ENCODE assay signal across 13 mouse cellular contexts in the genomic region with DNA sequence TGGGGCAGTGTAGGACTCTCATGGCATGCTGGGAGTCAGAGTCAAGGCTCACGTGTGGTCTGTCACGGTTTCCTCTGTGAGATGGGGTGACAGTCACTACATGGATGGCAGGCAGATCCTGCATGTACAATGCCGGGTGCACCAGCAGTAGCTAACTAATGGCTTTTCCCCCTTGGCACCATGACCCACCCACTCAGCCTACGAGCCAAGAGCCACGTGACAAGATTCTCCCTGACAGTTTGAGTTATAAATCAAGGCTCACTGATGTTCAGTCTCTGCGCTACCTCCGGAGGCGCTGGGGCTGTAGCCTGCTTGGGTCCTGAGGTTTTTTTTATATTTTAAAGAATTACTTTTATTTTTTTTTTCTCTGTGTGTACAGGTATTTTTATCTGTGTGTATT. TPM values are rescaled to one million over a fixed set of nuclear protein-coding genes. Genes with fewer than 3 reads are reported as not detected.
DNase-seq lines count a peak whose midpoint lies in the region; ATAC-seq and TF ChIP-seq lines count a peak whose summit lies in the region.
"Had no signal": no experiment of that assay in that cellular context is flagged by ENCODE, and none has a peak within 500 bp of the region (broad histone marks: within the 10 kb centered on the region; RNA-seq: fewer than 3 reads in every experiment).

No protein-coding gene starts in this region.

- DNase-seq in embryonic facial prominence, embryonic 10.5 days (ENCODE audit: low spot score), result no peak
- peak; percentile 46 for DNase-seq in hindbrain, postnatal 0 days (ENCODE audit: low spot score)
- DNase-seq in midbrain, postnatal 0 days (ENCODE audit: low spot score), result peak; percentile 42
- DNase-seq in midbrain, embryonic 10.5 days (ENCODE audit: low spot score), result no peak
- DNase-seq in retina, embryonic 14.5 days (ENCODE audit: low spot score), result peak; percentile 32
- no peak for DNase-seq in B cell, adult 2 months
- DNase-seq: adrenal gland, adult 2 months; gastrocnemius, postnatal 36 days had no signal

- H3K4me1 ChIP-seq in embryonic facial prominence, embryonic 15.5 days, result peaks cover 83% of the 10 kb centered on the region
- H3K4me1 ChIP-seq in embryonic facial prominence, embryonic 10.5 days, result peaks cover 85% of the 10 kb centered on the region
- peaks cover 38% of the 10 kb centered on the region for H3K4me1 ChIP-seq in hindbrain, postnatal 0 days (ENCODE audit: insufficient read depth, low read length)
- H3K4me1 ChIP-seq in hindbrain, embryonic 12.5 days, result peaks cover 49% of the 10 kb centered on the region
- no peaks in the 10 kb centered on the region for H3K4me1 ChIP-seq in midbrain, postnatal 0 days (ENCODE audit: insufficient read depth, low read length)
- H3K4me1 ChIP-seq in midbrain, embryonic 10.5 days, result peaks cover 61% of the 10 kb centered on the region

- 0 out of 2 replicates have a peak overlapping the region, but pooled peaks have one; percentile 12 for H3K27ac ChIP-seq in embryonic facial prominence, embryonic 15.5 days (replicated peaks)
- H3K27ac ChIP-seq in embryonic facial prominence, embryonic 10.5 days (replicated peaks), result no peak overlapping the region
- peak overlapping the region; percentile 11; the same call in 1 of the 2 replicates for H3K27ac ChIP-seq in hindbrain, postnatal 0 days
- no peak overlapping the region for H3K27ac ChIP-seq in hindbrain, embryonic 12.5 days
- H3K27ac ChIP-seq in midbrain, postnatal 0 days (ENCODE audit: low read depth, low read length), result no peak overlapping the region
- H3K27ac ChIP-seq in midbrain, embryonic 10.5 days (replicated peaks), result no peak overlapping the region
- H3K27ac ChIP-seq: limb, embryonic 13.5 days had no signal

- H3K36me3 ChIP-seq in embryonic facial prominence, embryonic 15.5 days, result no peaks in the 10 kb centered on the region
- no peaks in the 10 kb centered on the region for H3K36me3 ChIP-seq in embryonic facial prominence, embryonic 10.5 days (replicated peaks)
- H3K36me3 ChIP-seq in hindbrain, postnatal 0 days (ENCODE audit: insufficient read depth, low read length), result no peaks in the 10 kb centered on the region
- H3K36me3 ChIP-seq in hindbrain, embryonic 12.5 days, result no peaks in the 10 kb centered on the region
- no peaks in the 10 kb centered on the region for H3K36me3 ChIP-seq in midbrain, postnatal 0 days (ENCODE audit: insufficient read depth, low read length)
- no peaks in the 10 kb centered on the region for H3K36me3 ChIP-seq in midbrain, embryonic 10.5 days
- H3K36me3 ChIP-seq: limb, embryonic 13.5 days had no signal

- ATAC-seq in embryonic facial prominence, embryonic 15.5 days (ENCODE audit: insufficient number of reproducible peaks, low FRiP score, low TSS enrichment, low read depth), result no peak
- ATAC-seq in hindbrain, postnatal 0 days, result no peak
- no peak for ATAC-seq in hindbrain, embryonic 12.5 days (ENCODE audit: low FRiP score)
- ATAC-seq in midbrain, postnatal 0 days (ENCODE audit: low FRiP score), result no peak

- WGBS in embryonic facial prominence, embryonic 15.5 days, result 78% methylated on average over 8 of the region's 8 CpGs
- WGBS in embryonic facial prominence, embryonic 10.5 days, result 85% methylated on average over 8 of the region's 8 CpGs
- 42% methylated on average over 8 of the region's 8 CpGs for WGBS in hindbrain, postnatal 0 days
- WGBS in hindbrain, embryonic 12.5 days, result 74% methylated on average over 8 of the region's 8 CpGs
- WGBS in midbrain, postnatal 0 days, result 71% methylated on average over 8 of the region's 8 CpGs
- WGBS in midbrain, embryonic 10.5 days, result 91% methylated on average over 8 of the region's 8 CpGs

- no peak overlapping the region for H3K9ac ChIP-seq in embryonic facial prominence, embryonic 15.5 days
- no peak overlapping the region for H3K9ac ChIP-seq in hindbrain, postnatal 0 days (replicated peaks; ENCODE audit: low read length)
- H3K9ac ChIP-seq in hindbrain, embryonic 12.5 days, result no peak overlapping the region
- H3K9ac ChIP-seq in midbrain, postnatal 0 days (replicated peaks; ENCODE audit: low read length, poor library complexity, severe bottlenecking), result no peak overlapping the region
- H3K9ac ChIP-seq: limb, embryonic 13.5 days had no signal

- H3K9me3 ChIP-seq in embryonic facial prominence, embryonic 15.5 days (replicated peaks), result no peaks in the 10 kb centered on the region
- H3K9me3 ChIP-seq in embryonic facial prominence, embryonic 10.5 days, result no peaks in the 10 kb centered on the region
- H3K9me3 ChIP-seq in hindbrain, postnatal 0 days (ENCODE audit: low read length), result no peaks in the 10 kb centered on the region
- H3K9me3 ChIP-seq in hindbrain, embryonic 12.5 days (replicated peaks), result no peaks in the 10 kb centered on the region
- no peaks in the 10 kb centered on the region for H3K9me3 ChIP-seq in midbrain, postnatal 0 days (ENCODE audit: low read length)
- H3K9me3 ChIP-seq in midbrain, embryonic 10.5 days (replicated peaks), result no peaks in the 10 kb centered on the region
- H3K9me3 ChIP-seq: limb, embryonic 13.5 days had no signal

- no peak for TF ChIP-seq CTCF in hindbrain, postnatal 0 days (IDR thresholded peaks at IDR 0.05; ENCODE audit: low read depth)
- no peak for TF ChIP-seq CTCF in midbrain, postnatal 0 days (IDR thresholded peaks at IDR 0.05)

- H3K4me3 ChIP-seq in embryonic facial prominence, embryonic 15.5 days (replicated peaks), result no peak overlapping the region
- no peak overlapping the region for H3K4me3 ChIP-seq in embryonic facial prominence, embryonic 10.5 days
- no peak overlapping the region for H3K4me3 ChIP-seq in hindbrain, postnatal 0 days (ENCODE audit: low read length)
- no peak overlapping the region for H3K4me3 ChIP-seq in hindbrain, embryonic 12.5 days
- H3K4me3 ChIP-seq in midbrain, postnatal 0 days (ENCODE audit: low read depth, low read length), result no peak overlapping the region
- H3K4me3 ChIP-seq in midbrain, embryonic 10.5 days, result no peak overlapping the region
- H3K4me3 ChIP-seq: limb, embryonic 13.5 days had no signal

- H3K27me3 ChIP-seq in embryonic facial prominence, embryonic 15.5 days, result no peaks in the 10 kb centered on the region; the same call in 1 of the 2 replicates
- H3K27me3 ChIP-seq in embryonic facial prominence, embryonic 10.5 days (replicated peaks; ENCODE audit: low read depth, poor library complexity, severe bottlenecking), result peaks cover 41% of the 10 kb centered on the region
- H3K27me3 ChIP-seq in hindbrain, postnatal 0 days (ENCODE audit: insufficient read depth, low read length), result no peaks in the 10 kb centered on the region
- H3K27me3 ChIP-seq in hindbrain, embryonic 12.5 days, result peaks cover 41% of the 10 kb centered on the region
- H3K27me3 ChIP-seq in midbrain, postnatal 0 days (ENCODE audit: insufficient read depth, low read length), result peaks cover 12% of the 10 kb centered on the region; the same call in 1 of the 2 replicates
- H3K27me3 ChIP-seq in midbrain, embryonic 10.5 days (ENCODE audit: low read depth, poor library complexity, severe bottlenecking), result peaks cover 44% of the 10 kb centered on the region

- no peak overlapping the region for H3K4me2 ChIP-seq in embryonic facial prominence, embryonic 15.5 days (replicated peaks)
- no peak overlapping the region; the same call in 1 of the 2 replicates for H3K4me2 ChIP-seq in hindbrain, postnatal 0 days (ENCODE audit: low read depth, low read length)
- H3K4me2 ChIP-seq in hindbrain, embryonic 12.5 days (replicated peaks), result no peak overlapping the region
- H3K4me2 ChIP-seq in midbrain, postnatal 0 days (ENCODE audit: low read depth, low read length, poor library complexity, severe bottlenecking), result no peak overlapping the region
- H3K4me2 ChIP-seq: limb, embryonic 13.5 days had no signal

RNA-seq across cellular contexts. Expression of a gene that starts 7.3 kb away (rescaled TPM):
- 8.3 and 8.8 TPM in 2 replicates for polyA plus RNA-seq in embryonic facial prominence, embryonic 15.5 days (2015; fragmentation: Nextera tagmentation; extraction: Ambion mirVana)
- polyA plus RNA-seq in embryonic facial prominence, embryonic 10.5 days (2016; fragmentation: Nextera tagmentation; extraction: Ambion mirVana), result 5.5 and 6.1 TPM in 2 replicates
- total RNA-seq in hindbrain, postnatal 0 days (2014; rRNA removed), result 3.8 and 4.0 TPM in 2 replicates
- polyA plus RNA-seq in hindbrain, postnatal 0 days (2015; fragmentation: Nextera tagmentation; extraction: Ambion mirVana), result 1.1 and 1.6 TPM in 2 replicates
- polyA plus RNA-seq in hindbrain, embryonic 12.5 days (2016; fragmentation: Nextera tagmentation; extraction: Ambion mirVana), result 3.7 and 4.5 TPM in 2 replicates
- 3.4 and 4.5 TPM in 2 replicates for total RNA-seq in midbrain, postnatal 0 days (2014; rRNA removed)
- polyA plus RNA-seq in midbrain, postnatal 0 days (2015; fragmentation: Nextera tagmentation; extraction: Ambion mirVana), result 1.0 TPM in 2 replicates
- 2.5 and 3.3 TPM in 2 replicates for polyA plus RNA-seq in midbrain, embryonic 10.5 days (2016; fragmentation: Nextera tagmentation; extraction: Ambion mirVana)

RNA-seq across cellular contexts. Expression of a gene that starts 33.3 kb away (rescaled TPM):
- not detected in 2 replicates for polyA plus RNA-seq in embryonic facial prominence, embryonic 15.5 days (2015; fragmentation: Nextera tagmentation; extraction: Ambion mirVana)
- polyA plus RNA-seq in embryonic facial prominence, embryonic 10.5 days (2016; fragmentation: Nextera tagmentation; extraction: Ambion mirVana), result not detected in 2 replicates
- 0.68 TPM in 1 of 2 replicates, not detected in the other for total RNA-seq in hindbrain, postnatal 0 days (2014; rRNA removed)
- polyA plus RNA-seq in hindbrain, postnatal 0 days (2015; fragmentation: Nextera tagmentation; extraction: Ambion mirVana), result 0.46 and 0.81 TPM in 2 replicates
- polyA plus RNA-seq in hindbrain, embryonic 12.5 days (2016; fragmentation: Nextera tagmentation; extraction: Ambion mirVana), result 0.15 TPM in 1 of 2 replicates, not detected in the other
- 0.52 and 0.82 TPM in 2 replicates for total RNA-seq in midbrain, postnatal 0 days (2014; rRNA removed)
- polyA plus RNA-seq in midbrain, postnatal 0 days (2015; fragmentation: Nextera tagmentation; extraction: Ambion mirVana), result 0.90 and 0.94 TPM in 2 replicates
- polyA plus RNA-seq in midbrain, embryonic 10.5 days (2016; fragmentation: Nextera tagmentation; extraction: Ambion mirVana), result not detected in 2 replicates
- total RNA-seq: adrenal gland, adult 2 months; gastrocnemius, postnatal 36 days; hematopoietic stem cell, adult 5-6 weeks had no signal
- polyA plus RNA-seq: adrenal gland, adult 2 months; intestine, embryonic 16.5 days; limb, embryonic 13.5 days had no signal

RNA-seq across cellular contexts. Expression of a gene that starts 33.8 kb away (rescaled TPM):
- 3.6 and 3.8 TPM in 2 replicates for polyA plus RNA-seq in embryonic facial prominence, embryonic 15.5 days (2015; fragmentation: Nextera tagmentation; extraction: Ambion mirVana)
- 0.76 and 1.2 TPM in 2 replicates for polyA plus RNA-seq in embryonic facial prominence, embryonic 10.5 days (2016; fragmentation: Nextera tagmentation; extraction: Ambion mirVana)
- total RNA-seq in hindbrain, postnatal 0 days (2014; rRNA removed), result 1.2 and 1.3 TPM in 2 replicates
- 5.3 and 6.4 TPM in 2 replicates for polyA plus RNA-seq in hindbrain, postnatal 0 days (2015; fragmentation: Nextera tagmentation; extraction: Ambion mirVana)
- 0.34 and 0.43 TPM in 2 replicates for polyA plus RNA-seq in hindbrain, embryonic 12.5 days (2016; fragmentation: Nextera tagmentation; extraction: Ambion mirVana)
- total RNA-seq in midbrain, postnatal 0 days (2014; rRNA removed), result 3.7 TPM in 1 of 2 replicates, not detected in the other
- polyA plus RNA-seq in midbrain, postnatal 0 days (2015; fragmentation: Nextera tagmentation; extraction: Ambion mirVana), result 4.8 and 6.0 TPM in 2 replicates
- 0.65 and 0.77 TPM in 2 replicates for polyA plus RNA-seq in midbrain, embryonic 10.5 days (2016; fragmentation: Nextera tagmentation; extraction: Ambion mirVana)

RNA-seq across cellular contexts. Expression of a gene that starts 34.6 kb away (rescaled TPM):
- 32.7 and 33.3 TPM in 2 replicates for polyA plus RNA-seq in embryonic facial prominence, embryonic 15.5 days (2015; fragmentation: Nextera tagmentation; extraction: Ambion mirVana)
- polyA plus RNA-seq in embryonic facial prominence, embryonic 10.5 days (2016; fragmentation: Nextera tagmentation; extraction: Ambion mirVana), result 5.0 and 5.7 TPM in 2 replicates
- total RNA-seq in hindbrain, postnatal 0 days (2014; rRNA removed), result 48.4 and 54.7 TPM in 2 replicates
- 46.0 and 48.1 TPM in 2 replicates for polyA plus RNA-seq in hindbrain, postnatal 0 days (2015; fragmentation: Nextera tagmentation; extraction: Ambion mirVana)
- 4.5 and 5.9 TPM in 2 replicates for polyA plus RNA-seq in hindbrain, embryonic 12.5 days (2016; fragmentation: Nextera tagmentation; extraction: Ambion mirVana)
- total RNA-seq in midbrain, postnatal 0 days (2014; rRNA removed), result 38.7 and 44.2 TPM in 2 replicates
- 40.5 and 43.5 TPM in 2 replicates for polyA plus RNA-seq in midbrain, postnatal 0 days (2015; fragmentation: Nextera tagmentation; extraction: Ambion mirVana)
- 2.5 and 2.8 TPM in 2 replicates for polyA plus RNA-seq in midbrain, embryonic 10.5 days (2016; fragmentation: Nextera tagmentation; extraction: Ambion mirVana)
- total RNA-seq: hematopoietic stem cell, adult 5-6 weeks had no signal

RNA-seq across cellular contexts. Expression of a gene that starts 38.3 kb away (rescaled TPM):
- polyA plus RNA-seq in embryonic facial prominence, embryonic 15.5 days (2015; fragmentation: Nextera tagmentation; extraction: Ambion mirVana), result 14.2 and 14.6 TPM in 2 replicates
- 12.0 and 12.4 TPM in 2 replicates for polyA plus RNA-seq in embryonic facial prominence, embryonic 10.5 days (2016; fragmentation: Nextera tagmentation; extraction: Ambion mirVana)
- 101 and 112 TPM in 2 replicates for total RNA-seq in hindbrain, postnatal 0 days (2014; rRNA removed)
- 31.3 and 31.9 TPM in 2 replicates for polyA plus RNA-seq in hindbrain, postnatal 0 days (2015; fragmentation: Nextera tagmentation; extraction: Ambion mirVana)
- polyA plus RNA-seq in hindbrain, embryonic 12.5 days (2016; fragmentation: Nextera tagmentation; extraction: Ambion mirVana), result 23.6 and 27.6 TPM in 2 replicates
- 109 and 112 TPM in 2 replicates for total RNA-seq in midbrain, postnatal 0 days (2014; rRNA removed)
- 35.2 and 35.7 TPM in 2 replicates for polyA plus RNA-seq in midbrain, postnatal 0 days (2015; fragmentation: Nextera tagmentation; extraction: Ambion mirVana)
- 8.3 and 8.7 TPM in 2 replicates for polyA plus RNA-seq in midbrain, embryonic 10.5 days (2016; fragmentation: Nextera tagmentation; extraction: Ambion mirVana)

Comparison
In these comparisons a context has a peak if more than half of its experiments do, and no peak if none do; other contexts are left out.
1. H3K27ac ChIP-seq: peak in embryonic facial prominence, embryonic 15.5 days (single experiment) and hindbrain, postnatal 0 days (single experiment); none in embryonic facial prominence, embryonic 10.5 days (single experiment), hindbrain, embryonic 12.5 days (single experiment), midbrain, postnatal 0 days (single experiment) and midbrain, embryonic 10.5 days (single experiment).
2. DNase-seq: peak in hindbrain, postnatal 0 days (single experiment), midbrain, postnatal 0 days (single experiment) and retina, embryonic 14.5 days (single experiment); none in embryonic facial prominence, embryonic 10.5 days (single experiment), midbrain, embryonic 10.5 days (single experiment) and B cell, adult 2 months (0 of 2).